Comparison of ENCODE assay signal across 8 mouse cellular contexts in genomic region chr13:78197819-78198390, GRCm38 (mm10). TPM values are rescaled to one million over a fixed set of nuclear protein-coding genes. Genes with fewer than 3 reads are reported as not detected.
DNase-seq lines count a peak whose midpoint lies in the region; ATAC-seq and TF ChIP-seq lines count a peak whose summit lies in the region.

No protein-coding gene starts in this region.

- no peak overlapping the region for H3K27ac ChIP-seq in ES-Bruce4 (ENCODE audit: insufficient read depth, low read length)
- H3K27ac ChIP-seq in liver, embryonic 12.5 days, result peak overlapping the region; percentile 78
- H3K27ac ChIP-seq in stomach, embryonic 14.5 days (ENCODE audit: low read length), result peak overlapping the region; percentile 99

- H3K4me1 ChIP-seq in ES-Bruce4 (ENCODE audit: control insufficient read depth, insufficient read depth, low read length), result no peaks in the 10 kb centered on the region
- peaks cover 10% of the 10 kb centered on the region for H3K4me1 ChIP-seq in liver, embryonic 12.5 days
- H3K4me1 ChIP-seq in stomach, embryonic 14.5 days (ENCODE audit: control insufficient read depth, insufficient read depth, low read length), result peaks cover 4% of the 10 kb centered on the region; the same call in 1 of the 2 replicates

- H3K27me3 ChIP-seq in ES-Bruce4 (ENCODE audit: control insufficient read depth, insufficient read depth, low read length, poor library complexity, severe bottlenecking), result peaks cover 38% of the 10 kb centered on the region
- peaks cover 96% of the 10 kb centered on the region for H3K27me3 ChIP-seq in liver, embryonic 12.5 days (replicated peaks)
- no peaks in the 10 kb centered on the region for H3K27me3 ChIP-seq in stomach, embryonic 14.5 days (ENCODE audit: control insufficient read depth, insufficient read depth, low read length)

- intact Hi-C loops in heart, postnatal 14 days (cut with DNase I), result no loop called here

- no peaks in the 10 kb centered on the region for H3K36me3 ChIP-seq in ES-Bruce4 (ENCODE audit: control insufficient read depth, insufficient read depth, low read length, poor library complexity, severe bottlenecking)
- H3K36me3 ChIP-seq in liver, embryonic 12.5 days, result no peaks in the 10 kb centered on the region
- H3K36me3 ChIP-seq in stomach, embryonic 14.5 days (ENCODE audit: control insufficient read depth, insufficient read depth, low read length), result peaks cover 8% of the 10 kb centered on the region; the same call in 1 of the 2 replicates

- no peaks in the 10 kb centered on the region for H3K9me3 ChIP-seq in ES-Bruce4 (replicated peaks; ENCODE audit: control insufficient read depth, insufficient read depth, low read length, poor library complexity, severe bottlenecking)
- no peaks in the 10 kb centered on the region for H3K9me3 ChIP-seq in liver, embryonic 12.5 days (replicated peaks)
- no peaks in the 10 kb centered on the region for H3K9me3 ChIP-seq in stomach, embryonic 14.5 days (ENCODE audit: control insufficient read depth, low read depth, low read length)

- TF ChIP-seq POLR2A in ES-Bruce4 (IDR thresholded peaks at IDR 0.05; ENCODE audit: insufficient read depth, low read length), result no peak

- TF ChIP-seq CTCF in ES-Bruce4 (IDR thresholded peaks at IDR 0.05; ENCODE audit: low read depth, low read length), result no peak

- peak; percentile 5; the same call in 1 of the 2 replicates for ATAC-seq in common myeloid progenitor, adult 5-6 weeks (replicated peaks; ENCODE audit: low read depth, poor library complexity, severe bottlenecking)
- no peak for ATAC-seq in liver, embryonic 12.5 days
- no peak for ATAC-seq in stomach, embryonic 14.5 days (ENCODE audit: insufficient number of reproducible peaks, insufficient read depth, low FRiP score, low read depth)

- peak overlapping the region; percentile 68 for H3K9ac ChIP-seq in ES-Bruce4 (ENCODE audit: low read depth, poor library complexity, severe bottlenecking)
- peak overlapping the region; percentile 64 for H3K9ac ChIP-seq in liver, embryonic 12.5 days
- H3K9ac ChIP-seq in stomach, embryonic 14.5 days (replicated peaks; ENCODE audit: low read depth, low read length), result peak overlapping the region; percentile 98

- peak overlapping the region; percentile 71 for H3K4me2 ChIP-seq in liver, embryonic 12.5 days
- H3K4me2 ChIP-seq in stomach, embryonic 14.5 days (replicated peaks; ENCODE audit: low read depth, low read length), result peak overlapping the region; percentile 60

- peak; percentile 30 for DNase-seq in gastrocnemius, postnatal 10 days
- no peak for DNase-seq in gastrocnemius, adult 18-20 months (ENCODE audit: low spot score)
- DNase-seq in heart, postnatal 14 days, result peak; percentile 23 to 46
- DNase-seq in spleen, postnatal 36 days (ENCODE audit: low spot score in 2 of 2), result no peak

- H3K4me3 ChIP-seq in ES-Bruce4 (ENCODE audit: low read depth, low read length), result peak overlapping the region; percentile 38
- H3K4me3 ChIP-seq in liver, embryonic 12.5 days, result peak overlapping the region; percentile 59
- peak overlapping the region; percentile 81 for H3K4me3 ChIP-seq in stomach, embryonic 14.5 days (ENCODE audit: low read depth, low read length)

- WGBS in liver, embryonic 12.5 days (ENCODE audit: insufficient replicate concordance), result under 1% methylated on average over 26 of the region's 33 CpGs
- WGBS in stomach, embryonic 14.5 days, result 0% methylated on average over 28 of the region's 33 CpGs

- TF ChIP-seq EP300 in ES-Bruce4 (IDR thresholded peaks at IDR 0.05; ENCODE audit: insufficient read depth, low read depth, low read length), result no peak

RNA-seq across cellular contexts. Expression of gene Nr2f1, which starts 1.7 kb away (rescaled TPM):
- total RNA-seq in gastrocnemius, postnatal 10 days (2021), result 1 to 10 TPM; 3.0 to 3.3 TPM
- total RNA-seq in gastrocnemius, adult 18-20 months (2021), result under 1 TPM; 0.64 to 0.83 TPM
- polyA plus RNA-seq in ES-Bruce4 (2011; ENCODE audit: insufficient read depth, insufficient read length, low read depth, missing spikeins), result not detected in 2 replicates
- total RNA-seq in common myeloid progenitor, adult 5-6 weeks (2017), result not detected in 2 replicates
- 1 to 10 TPM; 3.8 to 4.9 TPM for total RNA-seq in heart, postnatal 14 days (2021)
- polyA plus RNA-seq in liver, embryonic 12.5 days (2016; fragmentation: Nextera tagmentation; extraction: Ambion mirVana), result 1.5 and 1.7 TPM in 2 replicates
- 30.1 and 31.4 TPM in 2 replicates for polyA plus RNA-seq in stomach, embryonic 14.5 days (2014; fragmentation: Nextera tagmentation; extraction: Ambion mirVana)

Comparison
In these comparisons a context has a peak if more than half of its experiments do, and no peak if none do; other contexts are left out.
1. DNase-seq: peak in gastrocnemius, postnatal 10 days (single experiment) and heart, postnatal 14 days (2 of 2); none in gastrocnemius, adult 18-20 months (single experiment) and spleen, postnatal 36 days (0 of 2).
2. Peak in every context shown above with its lines, with median percentiles within 50 percentile points of each other: H3K4me3 ChIP-seq and H3K9ac ChIP-seq.